Mouse (Mus musculus): ENCODE data around the gene Car2. TPM values are rescaled to one million over a fixed set of nuclear protein-coding genes. Genes with fewer than 3 reads are reported as not detected.

Car2 gene
- total and polyA plus RNA-seq, 3 experiments: 1,129 to 1,746 (median 1,452) TPM

DNA sequence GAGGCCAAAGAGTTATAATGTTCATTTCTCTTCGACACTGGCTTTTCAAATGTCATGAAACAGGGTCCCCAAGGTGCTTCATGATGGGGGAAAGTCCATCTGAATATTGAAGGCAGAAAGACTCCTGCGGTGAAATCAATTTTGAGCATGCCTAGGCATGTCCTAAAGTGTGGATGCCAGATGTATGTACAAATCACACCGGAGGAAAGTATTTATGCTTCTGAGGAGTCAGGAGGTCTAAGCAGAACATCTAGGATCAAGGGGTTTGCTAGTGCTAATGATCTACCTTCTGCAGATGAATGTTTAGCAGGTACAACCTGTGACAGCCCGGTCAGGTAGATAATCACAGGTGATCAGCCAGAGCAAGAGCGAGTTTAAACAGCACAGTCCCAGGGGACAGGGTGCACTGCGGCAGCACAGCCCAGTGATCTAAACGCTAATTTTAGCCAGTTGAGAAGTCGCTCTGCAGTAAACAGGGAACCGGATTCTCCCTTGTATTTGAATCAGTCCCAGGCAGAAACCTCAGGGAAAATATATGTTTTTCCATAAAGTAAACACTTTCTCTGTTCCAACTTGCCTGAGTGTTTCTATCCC, 9.7 kb upstream of the Car2 start:
- Histone ChIP-seq H3K9me3 (replicated peaks) (no peaks in the 10 kb centered on the region), H3K27me3 (ENCODE audit: insufficient read depth, low read length) (no peaks in the 10 kb centered on the region), H3K36me3 (replicated peaks) (no peaks in the 10 kb centered on the region), H3K4me3 (ENCODE audit: low read depth, low read length) (peak overlapping the region; percentile 44; the same call in 1 of the 2 replicates), H3K4me1 (ENCODE audit: insufficient read depth, low read depth, low read length) (peaks cover 81% of the 10 kb centered on the region)
- ATAC-seq (ENCODE audit: extremely low read depth, insufficient number of reproducible peaks, low FRiP score, poor library complexity, severe bottlenecking): no peak
- TF ChIP-seq POLR2AphosphoS5 (IDR thresholded peaks at IDR 0.05; ENCODE audit: insufficient replicate concordance, low read depth, low read length) (no peak), TAL1 (conservative IDR thresholded peaks at IDR 0.05; ENCODE audit: low read depth, low read length) (no peak), GATA1 (IDR thresholded peaks at IDR 0.05; ENCODE audit: borderline replicate concordance, low read length) (no peak), CTCF (IDR thresholded peaks at IDR 0.05; ENCODE audit: low read depth, low read length) (no peak), GATA2 (IDR thresholded peaks at IDR 0.05; ENCODE audit: borderline replicate concordance, low read depth, low read length) (no peak)
- DNase-seq (ENCODE audit: low spot score): no peak

DNA sequence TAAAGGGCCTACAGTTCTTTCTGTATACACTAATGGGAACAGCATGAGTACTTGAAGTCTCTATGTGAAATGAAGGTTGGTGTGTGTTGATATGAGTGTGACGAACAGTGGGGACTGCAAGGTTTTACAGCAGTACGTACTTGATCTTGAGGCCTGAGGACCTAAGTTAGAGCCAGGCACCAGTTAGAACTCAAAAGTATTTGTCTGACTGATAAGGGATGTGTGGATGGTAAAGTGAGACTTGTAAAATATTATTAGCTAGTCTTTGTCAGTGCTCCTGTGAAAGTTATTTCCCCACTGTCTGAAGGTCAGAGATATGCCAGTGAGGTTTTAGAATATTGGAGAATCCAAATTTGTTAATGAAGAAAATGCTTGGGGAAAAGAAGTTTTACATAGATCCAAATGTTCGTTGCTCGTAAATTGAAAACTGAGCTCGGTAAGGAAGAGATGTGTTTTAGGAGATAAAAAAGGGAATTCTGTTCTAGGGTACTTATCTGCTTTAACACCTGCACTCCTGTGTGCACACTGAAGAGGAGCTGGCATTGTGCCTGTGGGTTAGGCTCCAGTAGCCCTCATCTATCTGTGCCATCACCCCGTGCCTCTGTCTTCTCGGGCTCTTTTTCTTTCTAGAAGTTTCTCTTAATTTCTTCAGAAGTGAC, 8.7 kb upstream of the Car2 start:
- Histone ChIP-seq H3K4me3 (ENCODE audit: low read depth, low read length) (no peak overlapping the region; the same call in 1 of the 2 replicates), H3K27me3 (ENCODE audit: insufficient read depth, low read length) (no peaks in the 10 kb centered on the region), H3K9me3 (replicated peaks) (no peaks in the 10 kb centered on the region), H3K36me3 (replicated peaks) (no peaks in the 10 kb centered on the region), H3K4me1 (ENCODE audit: insufficient read depth, low read depth, low read length) (peaks cover 83% of the 10 kb centered on the region)
- TF ChIP-seq POLR2AphosphoS5 (IDR thresholded peaks at IDR 0.05; ENCODE audit: insufficient replicate concordance, low read depth, low read length) (no peak), TAL1 (conservative IDR thresholded peaks at IDR 0.05; ENCODE audit: low read depth, low read length) (peak; percentile 98)
- DNase-seq (ENCODE audit: low spot score) (peak; percentile 31), ATAC-seq (ENCODE audit: extremely low read depth, insufficient number of reproducible peaks, low FRiP score, poor library complexity, severe bottlenecking) (peak; percentile 69)

DNA sequence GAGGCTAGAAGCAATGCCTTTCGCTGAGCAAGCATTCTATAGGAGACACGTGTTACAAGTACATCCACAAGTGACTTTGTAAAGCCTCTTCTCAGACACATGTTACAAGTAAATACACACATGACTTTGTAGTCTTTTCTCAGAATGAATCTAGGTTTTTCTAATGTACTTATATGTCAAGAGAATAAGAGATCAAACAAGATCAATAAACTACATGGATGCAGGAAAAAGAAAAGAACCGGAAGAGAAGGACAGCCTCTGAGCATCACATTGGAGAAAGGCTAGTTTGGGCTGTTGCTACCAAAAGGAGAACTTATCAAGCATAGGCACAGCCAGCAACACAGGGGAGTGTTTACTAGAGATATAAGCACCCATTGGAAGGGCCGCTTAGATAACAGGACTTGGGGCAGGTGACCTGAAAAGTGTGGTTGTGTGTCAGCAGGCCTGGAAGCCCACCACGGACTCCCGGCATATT, 7.3 kb upstream of the Car2 start:
- DNase-seq (ENCODE audit: low spot score) (peak; percentile 36), ATAC-seq (ENCODE audit: extremely low read depth, insufficient number of reproducible peaks, low FRiP score, poor library complexity, severe bottlenecking) (peak; percentile 66)
- Histone ChIP-seq H3K4me3 (ENCODE audit: low read depth, low read length) (no peak overlapping the region; the same call in 1 of the 2 replicates), H3K27me3 (ENCODE audit: insufficient read depth, low read length) (no peaks in the 10 kb centered on the region), H3K4me1 (ENCODE audit: insufficient read depth, low read depth, low read length) (peaks cover 82% of the 10 kb centered on the region), H3K36me3 (replicated peaks) (no peaks in the 10 kb centered on the region), H3K9me3 (replicated peaks) (no peaks in the 10 kb centered on the region)
- no peak for TF ChIP-seq GATA1 (IDR thresholded peaks at IDR 0.05; ENCODE audit: borderline replicate concordance, low read length)
- TF ChIP-seq CTCF (IDR thresholded peaks at IDR 0.05; ENCODE audit: low read depth, low read length): no peak
- TF ChIP-seq POLR2AphosphoS5 (IDR thresholded peaks at IDR 0.05; ENCODE audit: insufficient replicate concordance, low read depth, low read length): no peak
- peak; percentile 97 for TF ChIP-seq TAL1 (conservative IDR thresholded peaks at IDR 0.05; ENCODE audit: low read depth, low read length)
- TF ChIP-seq GATA2 (IDR thresholded peaks at IDR 0.05; ENCODE audit: borderline replicate concordance, low read depth, low read length): 0 out of 2 replicates have a peak, but pooled peaks have one; percentile 36

DNA sequence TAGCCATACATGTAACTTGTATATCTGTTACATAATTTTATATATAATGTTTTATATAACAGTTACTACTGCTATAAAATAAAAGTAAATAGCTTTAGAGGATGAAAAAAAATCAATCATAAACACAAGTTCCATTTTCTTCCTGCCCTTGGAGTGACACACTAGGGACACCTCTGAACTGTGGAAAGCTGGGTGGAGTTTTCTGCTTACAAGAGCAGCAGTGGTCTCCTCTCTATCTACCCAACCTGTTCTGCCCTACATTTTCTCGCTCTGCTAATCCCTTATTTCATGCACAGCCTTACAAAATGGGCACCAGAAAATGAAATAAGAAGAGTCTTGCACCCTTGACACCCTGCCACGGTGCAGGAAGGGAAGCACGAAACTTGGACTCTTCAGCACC, 6.8 kb upstream of the Car2 start:
- Histone ChIP-seq H3K36me3 (replicated peaks) (no peaks in the 10 kb centered on the region), H3K4me1 (ENCODE audit: insufficient read depth, low read depth, low read length) (peaks cover 84% of the 10 kb centered on the region), H3K4me3 (ENCODE audit: low read depth, low read length) (no peak overlapping the region; the same call in 1 of the 2 replicates), H3K27me3 (ENCODE audit: insufficient read depth, low read length) (no peaks in the 10 kb centered on the region), H3K9me3 (replicated peaks) (no peaks in the 10 kb centered on the region)
- no peak for TF ChIP-seq GATA1 (IDR thresholded peaks at IDR 0.05; ENCODE audit: borderline replicate concordance, low read length)
- no peak for TF ChIP-seq TAL1 (conservative IDR thresholded peaks at IDR 0.05; ENCODE audit: low read depth, low read length)
- TF ChIP-seq POLR2AphosphoS5 (IDR thresholded peaks at IDR 0.05; ENCODE audit: insufficient replicate concordance, low read depth, low read length): no peak
- no peak for TF ChIP-seq CTCF (IDR thresholded peaks at IDR 0.05; ENCODE audit: low read depth, low read length)
- TF ChIP-seq GATA2 (IDR thresholded peaks at IDR 0.05; ENCODE audit: borderline replicate concordance, low read depth, low read length): no peak
- DNase-seq (ENCODE audit: low spot score) (no peak), ATAC-seq (ENCODE audit: extremely low read depth, insufficient number of reproducible peaks, low FRiP score, poor library complexity, severe bottlenecking) (no peak)

DNA sequence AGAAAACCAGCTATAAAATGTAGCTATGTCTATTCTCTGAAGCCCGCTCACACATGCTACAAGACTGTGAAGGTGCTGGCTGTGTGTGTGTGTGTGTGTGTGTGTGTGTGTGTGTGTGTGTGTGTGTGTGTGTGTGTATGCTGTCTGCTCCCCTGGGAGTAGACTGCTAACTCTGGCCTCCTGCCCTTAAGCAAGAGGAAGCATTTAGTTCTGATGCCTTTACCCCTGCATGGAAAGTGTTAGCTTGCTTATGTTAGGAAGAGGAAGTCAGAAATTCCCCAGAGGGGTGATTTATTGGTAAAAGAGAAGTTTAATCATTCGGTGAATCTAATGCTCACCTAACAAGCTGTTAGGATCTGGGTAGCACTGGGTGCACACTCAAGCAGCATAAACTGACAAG, 5.8 kb upstream of the Car2 start:
- H3K9me3 ChIP-seq (replicated peaks): no peaks in the 10 kb centered on the region
- H3K36me3 ChIP-seq (replicated peaks): no peaks in the 10 kb centered on the region
- DNase-seq (ENCODE audit: low spot score) (no peak), ATAC-seq (ENCODE audit: extremely low read depth, insufficient number of reproducible peaks, low FRiP score, poor library complexity, severe bottlenecking) (no peak)
- no peak overlapping the region; the same call in 1 of the 2 replicates for H3K4me3 ChIP-seq (ENCODE audit: low read depth, low read length)
- H3K27me3 ChIP-seq (ENCODE audit: insufficient read depth, low read length): no peaks in the 10 kb centered on the region
- TF ChIP-seq CTCF (IDR thresholded peaks at IDR 0.05; ENCODE audit: low read depth, low read length): no peak
- no peak for TF ChIP-seq GATA1 (IDR thresholded peaks at IDR 0.05; ENCODE audit: borderline replicate concordance, low read length)
- peaks cover 83% of the 10 kb centered on the region for H3K4me1 ChIP-seq (ENCODE audit: insufficient read depth, low read depth, low read length)

DNA sequence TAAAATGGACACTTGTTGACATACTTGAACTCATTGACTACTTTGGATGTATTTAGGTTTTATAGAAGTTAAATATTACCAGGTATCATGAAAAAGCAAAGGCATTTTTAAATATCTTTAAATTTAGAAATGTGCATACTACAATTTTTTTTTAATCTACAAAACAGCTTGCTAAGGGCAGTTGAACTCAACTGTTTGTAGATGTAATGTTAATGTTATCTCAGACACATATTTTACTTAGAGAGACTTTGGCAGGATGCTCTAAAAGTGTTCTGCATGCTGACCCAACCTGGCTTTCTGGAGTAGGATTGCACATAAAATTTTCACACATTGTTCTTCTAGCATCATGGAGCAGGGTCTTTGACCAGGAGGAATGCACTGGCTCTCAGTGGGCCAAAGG, 4.1 kb upstream of the Car2 start:
- no peaks in the 10 kb centered on the region for H3K27me3 ChIP-seq (ENCODE audit: insufficient read depth, low read length)
- ATAC-seq (ENCODE audit: extremely low read depth, insufficient number of reproducible peaks, low FRiP score, poor library complexity, severe bottlenecking): no peak
- TF ChIP-seq GATA2 (IDR thresholded peaks at IDR 0.05; ENCODE audit: borderline replicate concordance, low read depth, low read length) (no peak), CTCF (IDR thresholded peaks at IDR 0.05; ENCODE audit: low read depth, low read length) (no peak), GATA1 (IDR thresholded peaks at IDR 0.05; ENCODE audit: borderline replicate concordance, low read length) (no peak), POLR2AphosphoS5 (IDR thresholded peaks at IDR 0.05; ENCODE audit: insufficient replicate concordance, low read depth, low read length) (no peak), TAL1 (conservative IDR thresholded peaks at IDR 0.05; ENCODE audit: low read depth, low read length) (no peak)
- peaks cover 70% of the 10 kb centered on the region for H3K4me1 ChIP-seq (ENCODE audit: insufficient read depth, low read depth, low read length)
- peak overlapping the region; percentile 27; the same call in 1 of the 2 replicates for H3K4me3 ChIP-seq (ENCODE audit: low read depth, low read length)
- H3K9me3 ChIP-seq (replicated peaks): no peaks in the 10 kb centered on the region
- H3K36me3 ChIP-seq (replicated peaks): peaks cover 3% of the 10 kb centered on the region
- no peak for DNase-seq (ENCODE audit: low spot score)
